In genomic region chr3:95996451-95997073, GRCm38 (mm10) we compare ENCODE assay signal across 8 mouse cellular contexts. TPM values are rescaled to one million over a fixed set of nuclear protein-coding genes. Genes with fewer than 3 reads are reported as not detected.
DNase-seq lines count a peak whose midpoint lies in the region; ATAC-seq lines count a peak whose summit lies in the region.

No protein-coding gene starts in this region.

- H3K36me3 ChIP-seq in erythroblast, embryonic 14.5 days (ENCODE audit: control insufficient read depth): peaks cover 2% of the 10 kb centered on the region
- H3K36me3 ChIP-seq in forebrain, embryonic 13.5 days (ENCODE audit: poor library complexity, severe bottlenecking): peaks cover 19% of the 10 kb centered on the region
- no peaks in the 10 kb centered on the region; the same call in 1 of the 2 replicates for H3K36me3 ChIP-seq in liver, embryonic 15.5 days (replicated peaks)

- H3K27me3 ChIP-seq in erythroblast, embryonic 14.5 days (ENCODE audit: control insufficient read depth): peaks cover 58% of the 10 kb centered on the region
- no peaks in the 10 kb centered on the region for H3K27me3 ChIP-seq in forebrain, embryonic 13.5 days
- H3K27me3 ChIP-seq in liver, embryonic 15.5 days: peaks cover 58% of the 10 kb centered on the region

- ATAC-seq in erythroblast, adult 5-6 weeks (replicated peaks; ENCODE audit: low FRiP score, poor library complexity, severe bottlenecking): no peak
- no peak for ATAC-seq in forebrain, embryonic 13.5 days
- ATAC-seq in liver, embryonic 15.5 days (ENCODE audit: insufficient read depth): no peak

- DNase-seq in 416B (ENCODE audit: low read depth): peak; percentile 48
- no peak for DNase-seq in T-cell, adult 2 months (ENCODE audit: low spot score)
- no peak for DNase-seq in kidney, adult 9 months
- no peak for DNase-seq in thymus, postnatal 10 days (ENCODE audit: low spot score in 2 of 2)

- peaks cover 2% of the 10 kb centered on the region; the same call in 1 of the 2 replicates for H3K9me3 ChIP-seq in erythroblast, embryonic 14.5 days (ENCODE audit: control insufficient read depth, low read length)
- no peaks in the 10 kb centered on the region for H3K9me3 ChIP-seq in forebrain, embryonic 13.5 days (replicated peaks)
- no peaks in the 10 kb centered on the region for H3K9me3 ChIP-seq in liver, embryonic 15.5 days (replicated peaks)

- 8% methylated on average over 6 of the region's 6 CpGs for WGBS in forebrain, embryonic 13.5 days
- 11% methylated on average over 6 of the region's 6 CpGs for WGBS in liver, embryonic 15.5 days (ENCODE audit: insufficient replicate concordance)

- H3K27ac ChIP-seq in forebrain, embryonic 13.5 days: peak overlapping the region; percentile 99
- H3K27ac ChIP-seq in liver, embryonic 15.5 days (replicated peaks): peak overlapping the region; percentile 70; the same call in 1 of the 2 replicates

- H3K9ac ChIP-seq in forebrain, embryonic 13.5 days: peak overlapping the region; percentile 99
- H3K9ac ChIP-seq in liver, embryonic 15.5 days: peak overlapping the region; percentile 63

- peak overlapping the region; percentile 65 for H3K4me3 ChIP-seq in erythroblast, embryonic 14.5 days (replicated peaks)
- peak overlapping the region; percentile 85 for H3K4me3 ChIP-seq in forebrain, embryonic 13.5 days
- H3K4me3 ChIP-seq in liver, embryonic 15.5 days (replicated peaks): peak overlapping the region; percentile 65

- H3K4me1 ChIP-seq in erythroblast, embryonic 14.5 days (ENCODE audit: control insufficient read depth): peaks cover 55% of the 10 kb centered on the region
- peaks cover 51% of the 10 kb centered on the region for H3K4me1 ChIP-seq in forebrain, embryonic 13.5 days
- peaks cover 65% of the 10 kb centered on the region for H3K4me1 ChIP-seq in liver, embryonic 15.5 days (replicated peaks)

- peak overlapping the region; percentile 97 for H3K4me2 ChIP-seq in forebrain, embryonic 13.5 days
- peak overlapping the region; percentile 93 for H3K4me2 ChIP-seq in liver, embryonic 15.5 days

RNA-seq across cellular contexts. Expression of gene Plekho1, which starts 0.8 kb away (rescaled TPM):
- polyA plus RNA-seq in erythroblast, embryonic 14.5 days (2012): 4.4 and 4.6 TPM in 2 replicates
- 6.7 and 10.8 TPM in 2 replicates for total RNA-seq in erythroblast, adult 5-6 weeks (2015; ENCODE audit: low replicate concordance)
- 8.2 and 10.1 TPM in 2 replicates for total RNA-seq in erythroblast, adult 5-6 weeks (2017; ENCODE audit: low replicate concordance)
- polyA plus RNA-seq in forebrain, embryonic 13.5 days (2015; fragmentation: Nextera tagmentation; extraction: Ambion mirVana): 80.4 and 85.1 TPM in 2 replicates
- polyA plus RNA-seq in liver, embryonic 15.5 days (2015; fragmentation: Nextera tagmentation; extraction: Ambion mirVana): 5.9 and 6.6 TPM in 2 replicates

Comparison
In these comparisons a context has a peak if more than half of its experiments do, and no peak if none do; other contexts are left out.
1. RNA of gene Plekho1, which starts 0.8 kb away (polyA plus RNA-seq): 80.4 to 85.1 TPM in forebrain, embryonic 13.5 days; 5.9 to 6.6 TPM in liver, embryonic 15.5 days and 4.4 to 4.6 TPM in erythroblast, embryonic 14.5 days; every median in the first group is over 10 times any median in the second.
2. Peak in every context shown above with its lines, with median percentiles within 50 percentile points of each other: H3K4me3 ChIP-seq.